Mouse (Mus musculus) gastrocnemius, adult 18-20 months (tissue): Measurements from ENCODE around the gene Tmprss2. TPM values are rescaled to one million over a fixed set of nuclear protein-coding genes. Genes with fewer than 3 reads are reported as not detected.

Source experiments
- DNase-seq: peaks from one replicate; pipeline ENCODE4 v3.0.0; 2021; ENCODE audit warnings: low spot score
- long read RNA-seq, 2 experiments: library from polyadenylated mRNA; stranded (forward); transcript quantifications; one replicate each; pipeline ENCODE4 v2.0.0; 2021
- total RNA-seq, 2 experiments: library from RNA; stranded (reverse); gene quantifications; 2 replicates each; pipeline ENCODE4 v1.2.3; 2021

The Tmprss2 gene
- total RNA-seq: under 1 TPM in 1 of 2 experiments, not detected in 1; 0.07 TPM
- long read RNA-seq, experiment 1: 0 reads
- long read RNA-seq, experiment 2: 0 reads

GRCm38 (mm10) chr16:97610939-97611338, at the start of gene Tmprss2:
TSS of gene Tmprss2 (minus strand) at chr16:97611195.
- DNase-seq: peak; percentile 7

- no peak for DNase-seq
Measured at GRCm38 (mm10) chr16:97659225-97659658, 48.2 kb upstream of the Tmprss2 start.

- DNase-seq: no peak
Measured at GRCm38 (mm10) chr16:97658481-97658880, 47.5 kb upstream of the Tmprss2 start.

- no peak for DNase-seq
Measured at GRCm38 (mm10) chr16:97655800-97656199, 44.8 kb upstream of the Tmprss2 start.

GRCm38 (mm10) chr16:97649522-97650188, 38.7 kb upstream of the Tmprss2 start:
- DNase-seq: no peak

- no peak for DNase-seq
Measured at GRCm38 (mm10) chr16:97644681-97645080, 33.7 kb upstream of the Tmprss2 start.

GRCm38 (mm10) chr16:97639630-97640029, 28.6 kb upstream of the Tmprss2 start:
- no peak for DNase-seq

GRCm38 (mm10) chr16:97632880-97633484, 22.0 kb upstream of the Tmprss2 start:
- DNase-seq: no peak

GRCm38 (mm10) chr16:97623166-97623565, 12.2 kb upstream of the Tmprss2 start:
- no peak for DNase-seq

- DNase-seq: no peak
Measured at GRCm38 (mm10) chr16:97622383-97622889, 11.4 kb upstream of the Tmprss2 start.

GRCm38 (mm10) chr16:97618285-97618684, 7.3 kb upstream of the Tmprss2 start:
- DNase-seq: no peak

GRCm38 (mm10) chr16:97612009-97612408, 1.0 kb upstream of the Tmprss2 start:
- DNase-seq: no peak

- DNase-seq: no peak
Measured at GRCm38 (mm10) chr16:97610246-97610645, 749 bp downstream of the Tmprss2 start.

GRCm38 (mm10) chr16:97609676-97610075, 1.3 kb downstream of the Tmprss2 start:
- DNase-seq: no peak

GRCm38 (mm10) chr16:97607956-97608355, 3.0 kb downstream of the Tmprss2 start:
- DNase-seq: no peak

GRCm38 (mm10) chr16:97606829-97607228, 4.2 kb downstream of the Tmprss2 start:
- no peak for DNase-seq

GRCm38 (mm10) chr16:97605957-97606721, 4.9 kb downstream of the Tmprss2 start:
- DNase-seq: no peak

GRCm38 (mm10) chr16:97602256-97602655, 8.7 kb downstream of the Tmprss2 start:
- DNase-seq: peak; percentile 24

GRCm38 (mm10) chr16:97600591-97600990, 10.4 kb downstream of the Tmprss2 start:
- no peak for DNase-seq

GRCm38 (mm10) chr16:97598046-97598445, 12.9 kb downstream of the Tmprss2 start:
- DNase-seq: no peak

GRCm38 (mm10) chr16:97593816-97594509, 17.0 kb downstream of the Tmprss2 start:
- DNase-seq: no peak
